Mouse (Mus musculus) midbrain, embryonic 15.5 days (tissue): ENCODE measurements around the gene Atp8b5. TPM values are rescaled to one million over a fixed set of nuclear protein-coding genes. Genes with fewer than 3 reads are reported as not detected.
A peak's percentile ranks its signal among the peaks of the same experiment; 100 is the strongest.

Source experiments
- ATAC-seq: fragments of 200-750 bp; cut with Nextera tagmentation; replicated peaks from 2 replicates; pipeline ENCODE4 v1.8.0; 2017; ENCODE audit warnings: moderate TSS enrichment
- H3K27ac ChIP-seq: fragments of 300-500 bp; sonication (generic); 2 replicates; pipeline ENCODE4 v1.5.1; 2015; ENCODE audit warnings: mild to moderate bottlenecking, inconsistent platforms
- H3K27me3 ChIP-seq: fragments of 300-500 bp; sonication (generic); replicated peaks from 2 replicates; pipeline ENCODE4 v1.6.1; 2015; ENCODE audit warnings: inconsistent platforms
- H3K36me3 ChIP-seq: fragments of 300-500 bp; sonication (generic); replicated peaks from 2 replicates; pipeline ENCODE4 v1.6.1; 2015; ENCODE audit warnings: inconsistent platforms
- H3K4me1 ChIP-seq: fragments of 300-500 bp; sonication (generic); 2 replicates; pipeline ENCODE4 v1.6.1; 2015; ENCODE audit warnings: inconsistent platforms
- H3K4me2 ChIP-seq: fragments of 300-500 bp; sonication (generic); 2 replicates; pipeline ENCODE4 v1.6.1; 2015; ENCODE audit warnings: inconsistent platforms, mild to moderate bottlenecking, moderate library complexity
- H3K4me3 ChIP-seq: fragments of 300-500 bp; sonication (generic); 2 replicates; pipeline ENCODE4 v1.5.1; 2015; ENCODE audit warnings: mild to moderate bottlenecking, inconsistent platforms
- H3K9ac ChIP-seq: fragments of 300-500 bp; sonication (generic); 2 replicates; pipeline ENCODE4 v1.6.1; 2015; ENCODE audit warnings: mild to moderate bottlenecking, inconsistent platforms
- H3K9me3 ChIP-seq: fragments of 300-500 bp; sonication (generic); 2 replicates; pipeline ENCODE4 v1.6.1; 2016; ENCODE audit warnings: inconsistent platforms
- WGBS: fragments of 180-500 bp; shearing (Covaris S2); methylation state at CpG from one replicate; pipeline ENCODE4 v1.1.7; 2015; ENCODE audit warnings: mixed read lengths; 5-methylcytosine and 5-hydroxymethylcytosine counted together
- polyA plus RNA-seq: library from polyadenylated mRNA; unstranded; fragments of >200 nt; fragmentation: Nextera tagmentation; extraction: Ambion mirVana; gene quantifications from 2 replicates; pipeline ENCODE4 v1.2.1, GENCODE M21; 2015

Gene Atp8b5
- polyA plus RNA-seq, 1 experiment from 2014 or later = 0.46 TPM

DNA sequence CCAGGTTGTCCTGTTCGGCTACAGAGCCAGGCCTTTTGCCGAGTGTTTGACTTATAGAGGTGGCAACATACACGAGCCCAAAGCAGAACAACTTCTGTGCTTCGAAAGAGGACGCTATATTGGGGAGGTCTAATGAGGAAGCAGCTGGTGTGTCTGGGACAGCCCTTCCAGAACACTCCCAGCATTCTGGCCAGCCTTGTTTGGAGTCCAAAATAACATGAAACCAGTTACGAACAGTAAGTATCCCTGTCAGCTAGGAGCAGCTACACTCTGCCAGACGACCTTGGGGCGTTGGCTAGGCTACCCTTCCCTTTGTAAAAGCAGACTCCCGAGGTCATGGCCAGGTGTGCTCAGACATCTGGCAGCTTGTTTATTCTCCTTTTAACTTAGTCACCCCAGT, 135.3 kb downstream of the Atp8b5 start:
- no peak for ATAC-seq
- 87% methylated on average over 9 of the region's 9 CpGs for WGBS

DNA sequence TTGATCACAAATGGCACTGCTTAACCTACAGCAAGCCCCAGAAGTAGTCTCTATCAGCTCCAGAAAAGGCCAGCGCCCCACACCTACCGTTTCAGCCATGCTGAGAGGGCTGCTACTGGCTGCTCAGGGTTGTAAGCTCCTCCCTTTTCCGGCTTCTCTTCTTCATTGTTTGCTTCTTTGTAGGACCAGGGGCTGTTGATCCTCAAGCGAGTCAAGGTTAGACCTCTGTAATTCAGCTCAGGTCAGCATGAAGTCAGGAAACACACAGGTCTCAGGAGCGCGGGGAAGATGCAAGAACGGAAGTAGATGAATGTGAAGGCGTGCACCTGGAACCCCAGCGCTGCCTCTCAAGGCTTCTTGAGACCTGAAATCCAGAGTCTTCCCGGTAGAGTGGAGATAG, 137.7 kb downstream of the Atp8b5 start:
- H3K9ac ChIP-seq = no peak overlapping the region
- ATAC-seq = no peak
- no peaks in the 10 kb centered on the region for H3K9me3 ChIP-seq
- H3K27me3 ChIP-seq = no peaks in the 10 kb centered on the region
- H3K36me3 ChIP-seq = no peaks in the 10 kb centered on the region
- no peak overlapping the region for H3K4me3 ChIP-seq
- H3K4me1 ChIP-seq = peaks cover 39% of the 10 kb centered on the region
- WGBS = 89% methylated on average over 10 of the region's 10 CpGs
- no peak overlapping the region for H3K4me2 ChIP-seq
- no peak overlapping the region for H3K27ac ChIP-seq

More for the DNA sequence above, 135.3 kb downstream of the Atp8b5 start:
- Histone ChIP-seq H3K36me3 (no peaks in the 10 kb centered on the region), H3K9ac (no peak overlapping the region), H3K4me3 (no peak overlapping the region), H3K9me3 (no peaks in the 10 kb centered on the region), H3K4me2 (no peak overlapping the region), H3K27me3 (no peaks in the 10 kb centered on the region), H3K4me1 (peaks cover 37% of the 10 kb centered on the region), H3K27ac (no peak overlapping the region)

DNA sequence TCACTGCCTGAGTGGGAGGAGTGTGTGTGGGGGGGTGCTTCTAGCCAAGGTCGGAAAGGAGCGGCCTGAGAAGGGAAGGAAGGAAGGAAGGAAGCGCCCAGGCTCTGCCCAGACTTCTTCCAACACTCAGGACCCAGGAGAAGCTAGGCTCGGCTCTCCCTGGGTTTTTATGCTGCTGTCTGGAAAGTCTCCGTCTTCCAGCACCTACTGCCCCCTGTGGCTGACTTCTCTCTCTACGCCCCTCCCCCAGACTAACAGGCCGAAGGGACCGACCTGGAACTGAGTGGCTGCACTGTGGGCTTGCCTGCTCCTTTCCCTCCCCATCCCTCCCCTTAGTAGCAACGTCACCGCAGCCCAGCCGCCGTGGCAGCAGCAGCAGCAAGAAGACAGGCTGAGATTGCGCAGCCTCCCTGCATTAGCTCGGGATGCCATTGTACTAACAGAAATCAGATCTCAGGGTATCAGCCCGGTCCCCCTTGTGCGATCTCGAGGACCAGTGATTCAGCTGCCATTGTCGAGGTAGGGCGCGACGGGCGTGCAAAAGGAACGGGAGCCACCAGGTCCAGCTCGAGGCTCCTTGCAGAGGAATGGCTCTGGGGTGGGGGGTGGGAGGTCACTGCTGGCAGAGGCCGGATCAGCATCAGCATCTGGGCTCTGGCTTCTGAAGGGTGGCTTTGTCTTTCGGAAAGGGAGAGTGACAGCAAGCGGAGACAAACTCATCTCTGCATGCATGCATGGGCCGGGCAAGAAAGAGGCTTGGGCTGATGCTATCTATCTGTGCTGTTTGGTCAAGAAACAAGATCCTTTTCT, 139.4 kb downstream of the Atp8b5 start:
- ATAC-seq = peak; percentile 97

DNA sequence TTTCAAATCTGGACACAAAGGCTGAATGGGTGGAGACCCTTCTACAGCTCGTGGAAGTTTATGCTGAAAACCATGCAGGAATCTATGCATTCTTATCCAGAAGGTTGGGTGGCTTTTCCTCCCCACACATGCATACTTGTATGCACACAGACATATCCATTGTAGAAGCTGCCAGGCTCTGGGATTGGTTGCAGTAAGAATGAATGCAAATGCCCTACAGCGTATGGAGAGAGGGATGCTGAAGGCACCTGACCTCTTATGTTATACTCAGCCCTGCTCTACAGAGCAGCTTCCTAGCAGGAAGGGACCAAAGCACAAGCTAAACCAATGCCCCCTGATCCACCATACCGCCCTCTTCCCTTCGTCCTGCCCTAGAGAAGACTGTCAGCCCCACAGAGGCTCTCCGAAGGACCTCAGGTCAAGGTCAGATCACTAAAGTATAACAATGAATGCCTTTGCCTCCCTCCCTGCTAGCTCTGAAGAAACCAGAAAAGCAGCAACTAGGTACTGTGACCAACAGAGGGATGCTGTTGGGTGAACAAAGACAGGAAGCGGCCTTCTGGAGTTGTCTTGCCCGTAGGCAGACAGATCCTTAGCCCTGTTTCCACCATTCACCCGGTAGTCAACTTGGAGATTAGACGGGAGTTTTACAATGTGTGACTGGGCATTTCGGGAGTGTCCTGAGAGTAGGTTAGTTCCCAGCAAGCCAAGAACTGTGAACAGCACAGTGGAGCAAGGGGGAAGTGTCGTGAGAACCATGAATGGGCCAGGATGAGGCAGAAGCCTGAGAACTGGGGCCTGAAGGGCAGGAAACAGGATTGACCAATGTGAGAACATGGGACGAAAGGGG, 140.3 kb downstream of the Atp8b5 start:
- Histone ChIP-seq H3K4me2 (peak overlapping the region; percentile 70), H3K4me1 (peaks cover 48% of the 10 kb centered on the region), H3K4me3 (peak overlapping the region; percentile 69), H3K27me3 (no peaks in the 10 kb centered on the region), H3K9ac (peak overlapping the region; percentile 94), H3K9me3 (no peaks in the 10 kb centered on the region), H3K36me3 (no peaks in the 10 kb centered on the region), H3K27ac (peak overlapping the region; percentile 98)
- WGBS = 52% methylated on average over 12 of the region's 12 CpGs
- ATAC-seq = peak; percentile 69

More for the DNA sequence above, 139.4 kb downstream of the Atp8b5 start:
- H3K27ac ChIP-seq = peak overlapping the region; percentile 98
- no peaks in the 10 kb centered on the region for H3K36me3 ChIP-seq
- H3K4me1 ChIP-seq = peaks cover 45% of the 10 kb centered on the region
- H3K27me3 ChIP-seq = no peaks in the 10 kb centered on the region
- peak overlapping the region; percentile 69 for H3K4me3 ChIP-seq
- peak overlapping the region; percentile 94 for H3K9ac ChIP-seq
- no peaks in the 10 kb centered on the region for H3K9me3 ChIP-seq
- H3K4me2 ChIP-seq = peak overlapping the region; percentile 70
- 1% methylated on average over 28 of the region's 28 CpGs for WGBS

DNA sequence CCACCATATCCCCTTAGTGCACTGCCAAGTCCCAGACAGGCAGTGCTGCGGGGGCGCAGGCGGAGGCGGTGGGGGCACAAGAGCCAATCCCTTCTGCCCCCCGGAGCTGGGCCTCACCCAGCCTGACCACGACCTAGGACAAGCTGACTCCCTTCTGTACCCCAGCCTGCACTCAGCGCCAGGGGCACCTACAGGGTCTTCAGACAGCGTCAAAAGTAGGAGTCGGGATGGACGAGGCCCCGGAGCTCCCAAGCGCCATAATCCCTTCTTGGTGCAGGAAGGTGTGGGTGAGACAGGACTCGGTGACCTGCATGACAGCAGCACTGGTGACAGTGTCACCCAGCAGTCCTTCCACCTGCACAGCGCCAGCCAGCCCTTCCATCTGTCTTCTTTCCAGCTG, 147.8 kb downstream of the Atp8b5 start:
- WGBS = 92% methylated on average over 14 of the region's 14 CpGs
- Histone ChIP-seq H3K4me3 (no peak overlapping the region), H3K9me3 (no peaks in the 10 kb centered on the region), H3K27me3 (no peaks in the 10 kb centered on the region), H3K4me2 (no peak overlapping the region), H3K9ac (no peak overlapping the region), H3K36me3 (peaks cover 28% of the 10 kb centered on the region), H3K4me1 (peaks cover 23% of the 10 kb centered on the region), H3K27ac (no peak overlapping the region)
- no peak for ATAC-seq

DNA sequence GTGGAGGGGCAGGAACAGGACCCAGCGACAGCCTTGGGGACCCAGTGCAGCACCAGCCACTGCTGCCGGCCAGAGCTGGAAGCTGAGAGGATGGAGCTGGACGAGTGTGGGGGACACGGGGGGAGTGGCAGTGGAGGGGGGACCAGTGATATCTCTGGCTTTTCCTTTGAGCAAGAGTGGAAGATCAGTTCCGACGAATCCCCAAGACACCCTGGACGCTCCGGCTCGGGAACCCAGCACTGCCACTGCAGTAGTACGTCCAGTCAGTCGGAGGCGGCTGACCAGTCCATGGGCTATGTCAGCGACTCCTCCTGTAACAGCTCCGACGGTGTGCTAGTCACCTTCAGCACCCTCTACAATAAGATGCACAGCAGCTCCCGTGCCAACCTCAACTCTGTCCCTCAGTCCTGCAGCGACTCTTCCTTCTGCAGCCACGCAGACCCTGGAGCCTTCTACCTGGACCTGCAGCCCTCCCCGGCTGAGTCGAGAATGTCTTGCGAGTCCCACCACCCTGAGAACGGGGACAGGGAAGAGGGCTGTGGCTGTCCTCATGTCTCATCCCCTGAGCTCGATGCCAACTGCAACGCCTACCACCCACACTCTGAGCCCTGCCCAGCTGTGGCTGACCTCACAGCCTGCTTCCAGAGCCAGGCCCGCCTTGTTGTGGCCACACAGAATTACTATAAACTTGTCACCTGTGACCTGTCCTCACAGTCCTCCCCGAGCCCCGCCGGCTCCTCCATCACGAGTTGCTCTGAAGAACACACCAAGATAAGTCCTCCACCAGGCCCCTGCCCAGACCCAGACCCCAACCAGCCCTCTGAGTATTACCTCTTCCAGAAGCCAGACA, 148.5 kb downstream of the Atp8b5 start:
- no peak for ATAC-seq
- peaks cover 28% of the 10 kb centered on the region for H3K36me3 ChIP-seq

DNA sequence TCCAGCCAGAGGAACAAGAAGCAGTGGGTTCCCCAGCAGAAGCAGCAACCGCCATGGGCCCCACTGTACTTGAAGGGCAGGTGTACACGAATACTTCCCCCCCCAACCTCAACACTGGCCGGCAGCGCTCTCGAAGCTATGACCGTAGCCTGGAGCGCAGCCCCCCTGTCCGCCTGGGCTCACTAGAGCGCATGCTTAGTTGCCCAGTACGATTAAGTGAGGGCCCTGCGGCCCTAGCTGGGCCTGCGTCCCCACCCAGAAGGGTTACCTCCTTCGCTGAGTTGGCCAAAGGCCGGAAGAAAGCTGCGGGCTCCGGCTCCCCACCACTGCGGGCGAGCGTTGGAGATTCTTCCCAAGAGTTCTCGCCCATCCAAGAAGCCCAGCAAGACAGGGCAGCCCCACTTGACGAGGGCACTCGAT, 149.1 kb downstream of the Atp8b5 start:
- 96% methylated on average over 22 of the region's 22 CpGs for whole genome bisulfite sequencing
- H3K27ac ChIP-seq = no peak overlapping the region
- ATAC-seq = no peak

More for the DNA sequence above, 148.5 kb downstream of the Atp8b5 start:
- Histone ChIP-seq H3K9me3 (no peaks in the 10 kb centered on the region), H3K4me1 (peaks cover 16% of the 10 kb centered on the region), H3K4me2 (no peak overlapping the region), H3K27ac (no peak overlapping the region), H3K27me3 (no peaks in the 10 kb centered on the region), H3K4me3 (no peak overlapping the region), H3K9ac (no peak overlapping the region)
- WGBS = 91% methylated on average over 29 of the region's 29 CpGs

DNA sequence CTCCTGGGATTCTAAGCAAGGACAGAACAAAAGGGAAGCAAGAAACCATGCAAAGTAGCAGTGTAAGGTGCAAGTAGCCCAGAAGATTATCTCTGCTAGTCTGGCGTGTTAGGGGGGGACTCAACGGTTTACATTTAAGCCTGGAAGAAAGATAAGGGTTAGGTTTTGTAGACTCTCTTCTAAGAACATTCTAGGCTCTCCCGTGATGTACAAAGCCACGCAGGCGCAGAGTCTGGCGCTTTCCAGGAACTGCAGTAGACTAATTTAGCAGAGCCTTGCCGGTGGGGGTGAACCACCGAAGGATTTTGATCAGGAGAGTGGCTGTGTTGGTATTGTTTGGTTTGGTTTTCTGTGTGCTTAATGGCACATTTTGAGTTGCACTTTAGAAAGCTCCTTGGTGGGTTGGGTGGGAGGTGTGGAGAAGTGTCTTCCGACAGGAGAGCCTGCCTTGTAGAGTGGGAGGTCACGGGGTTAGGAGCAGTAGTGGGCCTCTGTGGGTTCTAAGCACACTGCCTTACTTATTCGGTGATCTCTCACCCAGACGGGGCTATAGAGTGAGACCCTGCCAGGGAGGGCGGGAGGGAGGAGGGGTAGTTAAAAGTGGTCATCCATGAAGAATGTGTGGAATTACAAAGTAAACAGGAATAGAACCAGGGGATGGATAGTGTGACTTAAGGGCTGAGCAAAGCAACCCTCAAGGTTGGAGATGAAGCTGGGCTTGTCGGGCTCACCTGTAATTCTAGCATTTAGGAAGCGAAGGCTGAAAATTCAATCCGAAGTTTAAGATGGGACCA, 150.5 kb downstream of the Atp8b5 start:
- no peak overlapping the region for H3K27ac ChIP-seq
- no peak overlapping the region for H3K4me2 ChIP-seq
- WGBS = 74% methylated on average over 16 of the region's 16 CpGs
- H3K9ac ChIP-seq = no peak overlapping the region
- no peaks in the 10 kb centered on the region for H3K27me3 ChIP-seq
- peaks cover 5% of the 10 kb centered on the region; the same call in 1 of the 2 replicates for H3K4me1 ChIP-seq
- no peaks in the 10 kb centered on the region for H3K9me3 ChIP-seq
- no peak for ATAC-seq
- no peak overlapping the region for H3K4me3 ChIP-seq
- peaks cover 37% of the 10 kb centered on the region for H3K36me3 ChIP-seq

More for the DNA sequence above, 149.1 kb downstream of the Atp8b5 start:
- Histone ChIP-seq H3K27me3 (no peaks in the 10 kb centered on the region), H3K4me1 (peaks cover 10% of the 10 kb centered on the region), H3K9ac (no peak overlapping the region), H3K9me3 (no peaks in the 10 kb centered on the region), H3K4me2 (no peak overlapping the region), H3K36me3 (peaks cover 28% of the 10 kb centered on the region), H3K4me3 (no peak overlapping the region)

DNA sequence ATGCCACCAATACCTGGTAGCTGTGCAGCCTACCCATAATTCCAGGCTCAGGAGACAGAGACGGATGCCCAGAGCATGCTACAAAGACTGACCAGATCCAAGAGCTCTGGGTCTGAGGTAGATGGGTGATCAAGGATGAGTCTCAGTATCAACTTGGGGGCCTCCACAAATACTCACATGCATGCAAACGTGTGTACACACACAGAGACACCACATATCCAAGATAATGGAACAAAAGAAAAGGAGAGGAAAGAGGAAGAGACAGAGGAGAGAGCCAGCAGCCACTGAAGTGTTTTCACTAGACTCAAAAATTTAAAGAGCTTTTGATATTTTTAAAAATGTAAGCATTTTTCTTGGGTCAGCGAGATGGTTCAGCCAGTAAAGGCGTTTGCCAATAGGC, 151.5 kb downstream of the Atp8b5 start:
- no peaks in the 10 kb centered on the region for H3K9me3 ChIP-seq
- WGBS = 71% methylated on average over 4 of the region's 4 CpGs
- H3K4me2 ChIP-seq = no peak overlapping the region
- H3K4me1 ChIP-seq = peaks cover 2% of the 10 kb centered on the region; the same call in 1 of the 2 replicates
- no peak for ATAC-seq
- peaks cover 47% of the 10 kb centered on the region for H3K36me3 ChIP-seq
- H3K4me3 ChIP-seq = no peak overlapping the region
- H3K27ac ChIP-seq = no peak overlapping the region
- peaks cover 4% of the 10 kb centered on the region for H3K27me3 ChIP-seq
- H3K9ac ChIP-seq = no peak overlapping the region

DNA sequence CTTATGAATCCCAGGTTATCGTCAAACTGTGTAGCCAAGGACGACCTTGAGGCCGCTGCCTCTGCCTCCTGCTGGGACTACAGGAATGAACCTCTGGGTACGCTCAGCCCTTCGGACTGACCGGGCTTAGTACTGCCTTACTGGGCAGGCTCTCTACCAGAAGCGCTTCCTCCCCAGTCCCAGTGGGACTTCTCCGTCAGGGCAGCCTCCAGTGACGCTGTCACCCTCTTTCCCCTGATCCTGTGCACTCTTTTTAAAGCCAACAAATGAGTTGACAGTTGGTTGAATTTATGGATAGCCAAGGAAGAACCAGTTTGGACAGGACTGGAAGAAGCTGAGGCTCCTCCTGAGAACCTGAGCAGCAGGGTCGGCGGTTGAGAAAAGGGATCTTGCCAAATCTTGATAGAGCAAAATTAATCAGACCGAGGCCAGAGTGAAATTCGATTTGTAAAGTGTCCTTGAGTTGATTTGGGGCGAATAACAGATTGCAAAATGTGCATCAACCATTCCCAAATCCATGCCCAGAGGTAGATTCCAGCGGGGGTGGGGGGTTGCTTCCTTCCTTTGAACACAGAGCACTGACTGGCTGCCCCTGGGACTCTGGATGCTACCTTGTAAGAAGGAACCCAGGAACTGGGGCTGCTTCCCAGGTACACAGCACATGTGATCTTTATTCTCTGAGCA, 152.2 kb downstream of the Atp8b5 start:
- H3K36me3 ChIP-seq = peaks cover 54% of the 10 kb centered on the region
- H3K27ac ChIP-seq = no peak overlapping the region
- WGBS = 55% methylated on average over 15 of the region's 15 CpGs
- no peaks in the 10 kb centered on the region for H3K9me3 ChIP-seq
- peaks cover 10% of the 10 kb centered on the region for H3K27me3 ChIP-seq
- no peak overlapping the region for H3K9ac ChIP-seq
- H3K4me3 ChIP-seq = no peak overlapping the region
- ATAC-seq = no peak
- H3K4me1 ChIP-seq = no peaks in the 10 kb centered on the region
- no peak overlapping the region for H3K4me2 ChIP-seq

DNA sequence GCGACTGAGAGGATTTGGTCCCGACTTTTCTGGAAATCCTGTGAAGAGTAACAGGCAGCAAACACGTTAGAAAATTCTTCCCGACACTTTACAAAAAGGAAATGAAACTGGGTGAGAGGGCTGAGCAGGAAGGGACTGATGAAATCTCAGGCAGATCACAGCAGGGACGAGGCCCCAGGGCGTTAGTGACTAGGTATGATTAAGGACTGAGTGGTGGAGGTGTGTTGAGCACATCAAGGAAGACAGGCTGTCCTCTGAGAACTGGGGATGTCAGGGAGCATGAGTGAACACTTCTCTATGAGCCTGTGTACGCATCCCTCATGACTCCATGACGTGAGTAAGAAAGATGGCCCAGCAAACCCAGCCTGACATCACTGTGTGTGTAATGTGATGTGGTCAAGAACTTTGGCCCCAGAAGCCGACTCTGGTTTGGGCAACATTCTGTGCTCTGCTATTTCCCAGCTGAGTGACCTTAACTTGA, 152.9 kb downstream of the Atp8b5 start:
- no peak overlapping the region for H3K4me2 ChIP-seq
- 71% methylated on average over 9 of the region's 9 CpGs for WGBS
- no peaks in the 10 kb centered on the region for H3K9me3 ChIP-seq
- no peaks in the 10 kb centered on the region for H3K4me1 ChIP-seq
- no peak overlapping the region for H3K9ac ChIP-seq
- H3K36me3 ChIP-seq = peaks cover 56% of the 10 kb centered on the region
- ATAC-seq = no peak
- H3K4me3 ChIP-seq = no peak overlapping the region
- peaks cover 17% of the 10 kb centered on the region for H3K27me3 ChIP-seq
- no peak overlapping the region for H3K27ac ChIP-seq
